Mouse (Mus musculus): ENCODE data around the gene Erich2. TPM values are rescaled to one million over a fixed set of nuclear protein-coding genes. Genes with fewer than 3 reads are reported as not detected.
A peak's percentile ranks its signal among the peaks of the same experiment; 100 is the strongest.

Gene Erich2
- polyA plus RNA-seq, 1 experiment from 2014 or later, result 3.2 TPM

- no peak for ATAC-seq
- WGBS, result under 1% methylated on average over 38 of the region's 38 CpGs
Measured at GRCm38 (mm10) chr2:70563721-70564645, 55.4 kb downstream of the Erich2 start.

GRCm38 (mm10) chr2:70564646-70565315 is 56.2 kb downstream of the Erich2 start:
- WGBS, result 4% methylated on average over 15 of the region's 15 CpGs
- Histone ChIP-seq H3K27me3 (peaks cover 97% of the 10 kb centered on the region), H3K4me1 (replicated peaks) (peaks cover 83% of the 10 kb centered on the region)

More at GRCm38 (mm10) chr2:70563721-70564645, 55.4 kb downstream of the Erich2 start:
- H3K4me1 ChIP-seq (replicated peaks), result peaks cover 83% of the 10 kb centered on the region
- no peaks in the 10 kb centered on the region for H3K9me3 ChIP-seq
- H3K27me3 ChIP-seq, result peaks cover 97% of the 10 kb centered on the region
- H3K36me3 ChIP-seq, result no peaks in the 10 kb centered on the region
- peak overlapping the region; percentile 83 for H3K9ac ChIP-seq (replicated peaks)
- peak overlapping the region; percentile 65 for H3K4me2 ChIP-seq (replicated peaks)
- H3K27ac ChIP-seq, result peak overlapping the region; percentile 94
- peak overlapping the region; percentile 54 for H3K4me3 ChIP-seq (replicated peaks)

GRCm38 (mm10) chr2:70565651-70566602 is 57.3 kb downstream of the Erich2 start:
- H3K27me3 ChIP-seq, result peaks cover 95% of the 10 kb centered on the region
- H3K4me2 ChIP-seq (replicated peaks), result peak overlapping the region; percentile 65
- H3K9me3 ChIP-seq, result no peaks in the 10 kb centered on the region
- no peak for ATAC-seq
- H3K4me1 ChIP-seq (replicated peaks), result peaks cover 86% of the 10 kb centered on the region
- 2% methylated on average over 30 of the region's 30 CpGs for WGBS
- H3K27ac ChIP-seq, result peak overlapping the region; percentile 94
- peak overlapping the region; percentile 54 for H3K4me3 ChIP-seq (replicated peaks)
- no peaks in the 10 kb centered on the region for H3K36me3 ChIP-seq
- peak overlapping the region; percentile 83 for H3K9ac ChIP-seq (replicated peaks)

More at GRCm38 (mm10) chr2:70564646-70565315, 56.2 kb downstream of the Erich2 start:
- H3K9ac ChIP-seq (replicated peaks), result peak overlapping the region; percentile 83
- H3K27ac ChIP-seq, result peak overlapping the region; percentile 94
- no peak for ATAC-seq
- H3K4me3 ChIP-seq (replicated peaks), result peak overlapping the region; percentile 54
- H3K4me2 ChIP-seq (replicated peaks), result peak overlapping the region; percentile 65
- H3K9me3 ChIP-seq, result no peaks in the 10 kb centered on the region
- no peaks in the 10 kb centered on the region for H3K36me3 ChIP-seq

- 3% methylated on average over 18 of the region's 18 CpGs for WGBS
- Histone ChIP-seq H3K36me3 (no peaks in the 10 kb centered on the region), H3K4me1 (replicated peaks) (peaks cover 80% of the 10 kb centered on the region), H3K27me3 (peaks cover 95% of the 10 kb centered on the region), H3K27ac (peak overlapping the region; percentile 94), H3K4me2 (replicated peaks) (peak overlapping the region; percentile 65), H3K4me3 (replicated peaks) (peak overlapping the region; percentile 54), H3K9ac (replicated peaks) (peak overlapping the region; percentile 83), H3K9me3 (no peaks in the 10 kb centered on the region)
- no peak for ATAC-seq
Measured at GRCm38 (mm10) chr2:70566603-70566981, 58.0 kb downstream of the Erich2 start.

GRCm38 (mm10) chr2:70567071-70567681 is 58.6 kb downstream of the Erich2 start:
- Histone ChIP-seq H3K4me1 (replicated peaks) (peaks cover 75% of the 10 kb centered on the region), H3K9me3 (no peaks in the 10 kb centered on the region), H3K27me3 (peaks cover 95% of the 10 kb centered on the region), H3K36me3 (no peaks in the 10 kb centered on the region), H3K4me2 (replicated peaks) (peak overlapping the region; percentile 65), H3K9ac (replicated peaks) (peak overlapping the region; percentile 83), H3K27ac (peak overlapping the region; percentile 94), H3K4me3 (replicated peaks) (peak overlapping the region; percentile 54)
- 0 out of 2 replicates have a peak, but pooled peaks have one; percentile 31 for ATAC-seq
- WGBS, result 2% methylated on average over 23 of the region's 23 CpGs

GRCm38 (mm10) chr2:70567682-70568077 is 59.1 kb downstream of the Erich2 start:
- Histone ChIP-seq H3K4me2 (replicated peaks) (peak overlapping the region; percentile 65), H3K9ac (replicated peaks) (peak overlapping the region; percentile 83), H3K4me3 (replicated peaks) (peak overlapping the region; percentile 54), H3K9me3 (no peaks in the 10 kb centered on the region), H3K36me3 (no peaks in the 10 kb centered on the region), H3K27ac (peak overlapping the region; percentile 94), H3K27me3 (peaks cover 95% of the 10 kb centered on the region), H3K4me1 (replicated peaks) (peaks cover 70% of the 10 kb centered on the region)
- ATAC-seq, result peak; percentile 28; the same call in 1 of the 2 replicates
- WGBS, result 1% methylated on average over 12 of the region's 12 CpGs

GRCm38 (mm10) chr2:70568198-70568941 is 59.8 kb downstream of the Erich2 start:
- peak overlapping the region; percentile 65 for H3K4me2 ChIP-seq (replicated peaks)
- peak; percentile 72 for ATAC-seq
- H3K27ac ChIP-seq, result peak overlapping the region; percentile 94
- peak overlapping the region; percentile 83 for H3K9ac ChIP-seq (replicated peaks)
- peaks cover 63% of the 10 kb centered on the region for H3K4me1 ChIP-seq (replicated peaks)
- WGBS, result under 1% methylated on average over 34 of the region's 34 CpGs
- H3K36me3 ChIP-seq, result no peaks in the 10 kb centered on the region
- H3K4me3 ChIP-seq (replicated peaks), result peak overlapping the region; percentile 54
- no peaks in the 10 kb centered on the region for H3K9me3 ChIP-seq
- peaks cover 94% of the 10 kb centered on the region for H3K27me3 ChIP-seq

- ATAC-seq, result no peak
- Histone ChIP-seq H3K9ac (replicated peaks) (no peak overlapping the region), H3K9me3 (no peaks in the 10 kb centered on the region), H3K4me1 (replicated peaks) (peaks cover 34% of the 10 kb centered on the region), H3K27ac (no peak overlapping the region), H3K4me2 (replicated peaks) (no peak overlapping the region), H3K36me3 (peaks cover 6% of the 10 kb centered on the region), H3K27me3 (peaks cover 69% of the 10 kb centered on the region), H3K4me3 (replicated peaks) (no peak overlapping the region)
- WGBS, result 83% methylated on average over 4 of the region's 4 CpGs
Measured at GRCm38 (mm10) chr2:70571698-70572097, 63.1 kb downstream of the Erich2 start.

- Histone ChIP-seq H3K4me3 (replicated peaks) (no peak overlapping the region), H3K4me1 (replicated peaks) (peaks cover 28% of the 10 kb centered on the region), H3K36me3 (peaks cover 6% of the 10 kb centered on the region), H3K9me3 (no peaks in the 10 kb centered on the region), H3K9ac (replicated peaks) (no peak overlapping the region), H3K4me2 (replicated peaks) (no peak overlapping the region), H3K27ac (no peak overlapping the region), H3K27me3 (peaks cover 64% of the 10 kb centered on the region)
- WGBS, result 46% methylated on average over 9 of the region's 9 CpGs
- no peak for ATAC-seq
Measured at GRCm38 (mm10) chr2:70572251-70572650, 63.6 kb downstream of the Erich2 start.

- no peak overlapping the region for H3K4me3 ChIP-seq (replicated peaks)
- H3K9me3 ChIP-seq, result no peaks in the 10 kb centered on the region
- no peak overlapping the region for H3K4me2 ChIP-seq (replicated peaks)
- H3K27me3 ChIP-seq, result peaks cover 53% of the 10 kb centered on the region
- ATAC-seq, result no peak
- H3K4me1 ChIP-seq (replicated peaks), result peaks cover 15% of the 10 kb centered on the region
- H3K27ac ChIP-seq, result no peak overlapping the region
- peaks cover 13% of the 10 kb centered on the region for H3K36me3 ChIP-seq
- no peak overlapping the region for H3K9ac ChIP-seq (replicated peaks)
- 82% methylated on average over 8 of the region's 8 CpGs for WGBS
Measured at GRCm38 (mm10) chr2:70573544-70574210, 65.1 kb downstream of the Erich2 start.
